Mouse (Mus musculus) forebrain, embryonic 11.5 days (tissue): ENCODE results near the gene Fam53b. TPM values are rescaled to one million over a fixed set of nuclear protein-coding genes. Genes with fewer than 3 reads are reported as not detected.

Experiments used
- ATAC-seq: fragments of 200-750 bp; cut with Nextera tagmentation; replicated peaks from 2 replicates; pipeline ENCODE4 v1.8.0; 2017; ENCODE audit warnings: moderate TSS enrichment; ENCODE audit not compliant: low FRiP score
- DNase-seq: peaks from one replicate; pipeline ENCODE4 v3.0.0-alpha.2; 2017; ENCODE audit warnings: low spot score
- H3K27ac ChIP-seq: fragments of 300-500 bp; sonication (generic); 2 replicates; pipeline ENCODE4 v1.5.1; 2014; ENCODE audit warnings: low read depth, low read length
- H3K27me3 ChIP-seq: fragments of 300-500 bp; sonication (generic); 2 replicates; pipeline ENCODE4 v1.6.1; 2014; ENCODE audit warnings: mild to moderate bottlenecking, low read length, mixed read lengths; ENCODE audit not compliant: control insufficient read depth, insufficient read depth
- H3K36me3 ChIP-seq: fragments of 300-500 bp; sonication (generic); 2 replicates; pipeline ENCODE4 v1.6.1; 2014; ENCODE audit warnings: mild to moderate bottlenecking, low read length, moderate library complexity, mixed read lengths; ENCODE audit not compliant: control insufficient read depth, insufficient read depth
- H3K4me1 ChIP-seq: fragments of 300-500 bp; sonication (generic); replicated peaks from 2 replicates; pipeline ENCODE4 v1.6.1; 2014; ENCODE audit warnings: low read length, mixed read lengths; ENCODE audit not compliant: control insufficient read depth, insufficient read depth
- H3K4me2 ChIP-seq: fragments of 300-500 bp; sonication (generic); 2 replicates; pipeline ENCODE4 v1.6.1; 2014; ENCODE audit warnings: low read depth, mild to moderate bottlenecking, low read length, moderate library complexity, mixed read lengths; ENCODE audit not compliant: severe bottlenecking
- H3K4me3 ChIP-seq: fragments of 300-500 bp; sonication (generic); 2 replicates; pipeline ENCODE4 v1.5.1; 2014; ENCODE audit warnings: low read depth, low read length
- H3K9ac ChIP-seq: fragments of 300-500 bp; sonication (generic); 2 replicates; pipeline ENCODE4 v1.6.1; 2014; ENCODE audit warnings: low read length
- H3K9me3 ChIP-seq: fragments of 300-500 bp; sonication (generic); 2 replicates; pipeline ENCODE4 v1.6.1; 2016; ENCODE audit warnings: low read length, mixed read lengths; ENCODE audit not compliant: control insufficient read depth
- WGBS: fragments of 180-500 bp; shearing (Covaris S2); extraction: QIAGEN DNeasy Blood & Tissue Kit; methylation state at CpG from one replicate; pipeline ENCODE4 v1.1.7; 2014; 5-methylcytosine and 5-hydroxymethylcytosine counted together
- polyA plus RNA-seq: library from polyadenylated mRNA; unstranded; fragments of >200 nt; fragmentation: Nextera tagmentation; extraction: Ambion mirVana; gene quantifications from 2 replicates; pipeline ENCODE4 v1.2.1, GENCODE M21; 2014

Gene Fam53b
- polyA plus RNA-seq, 1 experiment from 2014 or later, result 44.3 TPM

DNA sequence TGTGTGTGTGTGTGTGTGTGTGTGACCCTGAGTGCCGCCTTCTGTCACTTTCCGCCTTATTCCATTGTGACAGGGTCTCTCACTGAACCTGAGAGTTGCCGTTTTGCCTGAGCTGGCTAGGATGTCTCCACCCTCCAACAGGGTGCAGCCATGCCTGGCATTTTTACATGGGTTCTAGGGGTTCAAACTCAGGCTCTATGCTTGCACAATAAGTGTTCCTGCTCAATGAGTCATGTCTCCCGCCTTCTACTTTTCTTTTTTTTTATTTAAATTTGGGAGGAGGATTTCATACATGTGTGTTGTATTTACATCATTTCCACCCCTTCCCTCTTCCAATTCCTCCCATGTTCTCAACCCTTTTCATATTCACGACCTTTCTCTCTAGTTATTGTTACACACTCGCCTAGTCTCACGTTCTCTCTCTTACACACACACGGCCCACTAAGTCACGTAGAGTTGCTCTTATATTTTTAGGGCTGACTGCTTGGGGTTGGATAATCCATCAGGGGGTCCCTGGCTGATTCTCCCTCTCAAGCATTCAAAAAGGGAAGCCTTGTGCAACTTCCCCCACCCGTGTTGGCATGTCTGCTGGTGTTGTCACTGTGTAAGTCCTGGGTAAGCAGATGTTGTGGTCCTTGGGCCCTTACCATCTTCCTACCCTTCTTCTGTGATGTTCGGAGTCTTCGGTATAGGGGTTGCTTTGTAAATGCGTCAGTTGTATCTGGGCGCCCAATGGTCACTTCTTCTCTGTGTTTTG is 122.8 kb downstream of the Fam53b start:
- no peak overlapping the region for H3K27ac ChIP-seq
- peaks cover 3% of the 10 kb centered on the region; the same call in 1 of the 2 replicates for H3K4me1 ChIP-seq
- DNase-seq (no peak), ATAC-seq (no peak)
- no peaks in the 10 kb centered on the region; the same call in 1 of the 2 replicates for H3K9me3 ChIP-seq
- no peak overlapping the region for H3K4me2 ChIP-seq
- H3K36me3 ChIP-seq, result no peaks in the 10 kb centered on the region
- WGBS, result 85% methylated on average over 14 of the region's 14 CpGs
- H3K9ac ChIP-seq, result no peak overlapping the region
- H3K4me3 ChIP-seq, result no peak overlapping the region
- no peaks in the 10 kb centered on the region for H3K27me3 ChIP-seq

GRCm38 (mm10) chr7:132689722-132690121 is 124.0 kb downstream of the Fam53b start:
- Histone ChIP-seq H3K27ac (no peak overlapping the region), H3K27me3 (no peaks in the 10 kb centered on the region), H3K9ac (no peak overlapping the region), H3K4me1 (peaks cover 3% of the 10 kb centered on the region; the same call in 1 of the 2 replicates), H3K36me3 (no peaks in the 10 kb centered on the region), H3K4me2 (no peak overlapping the region), H3K4me3 (no peak overlapping the region), H3K9me3 (no peaks in the 10 kb centered on the region)
- ATAC-seq (no peak), DNase-seq (no peak)
- WGBS, result 83% methylated on average over 5 of the region's 5 CpGs

DNA sequence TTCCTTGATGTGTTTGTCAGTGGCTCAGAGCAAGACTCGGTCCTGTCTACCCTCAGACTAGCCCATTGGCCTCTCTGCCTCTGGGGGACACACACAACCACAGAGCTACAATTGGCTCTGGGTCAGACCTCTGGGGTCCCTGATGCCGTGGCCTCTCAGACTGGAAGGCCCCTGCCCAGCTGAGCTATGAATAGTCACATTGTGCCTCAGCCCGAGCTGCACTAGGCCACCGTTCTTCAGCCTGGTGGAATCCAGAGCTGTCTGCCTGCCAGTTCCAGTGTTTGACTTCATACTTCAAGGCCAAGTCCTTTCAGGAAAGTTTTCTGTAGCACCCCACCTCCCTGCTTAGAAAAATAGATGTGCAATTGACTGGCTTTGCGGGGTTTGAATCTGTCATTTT is 125.0 kb downstream of the Fam53b start:
- no peak for DNase-seq
- 55% methylated on average over 5 of the region's 5 CpGs for WGBS

GRCm38 (mm10) chr7:132687897-132688296 is 125.8 kb downstream of the Fam53b start:
- no peak overlapping the region for H3K9ac ChIP-seq
- no peak overlapping the region for H3K4me2 ChIP-seq
- ATAC-seq (no peak), DNase-seq (no peak)
- H3K9me3 ChIP-seq, result no peaks in the 10 kb centered on the region
- no peaks in the 10 kb centered on the region for H3K27me3 ChIP-seq
- no peak overlapping the region for H3K4me3 ChIP-seq
- no peaks in the 10 kb centered on the region for H3K36me3 ChIP-seq
- H3K4me1 ChIP-seq, result peaks cover 2% of the 10 kb centered on the region; the same call in 1 of the 2 replicates
- H3K27ac ChIP-seq, result no peak overlapping the region
- 47% methylated on average over 2 of the region's 2 CpGs for WGBS

More for the DNA sequence above, 125.0 kb downstream of the Fam53b start:
- Histone ChIP-seq H3K27ac (no peak overlapping the region), H3K4me2 (no peak overlapping the region), H3K36me3 (no peaks in the 10 kb centered on the region), H3K27me3 (no peaks in the 10 kb centered on the region), H3K4me3 (no peak overlapping the region), H3K9ac (no peak overlapping the region), H3K9me3 (no peaks in the 10 kb centered on the region), H3K4me1 (peaks cover 3% of the 10 kb centered on the region; the same call in 1 of the 2 replicates)
- ATAC-seq, result no peak

GRCm38 (mm10) chr7:132686515-132686914 is 127.2 kb downstream of the Fam53b start:
- Histone ChIP-seq H3K4me1 (no peaks in the 10 kb centered on the region), H3K27ac (no peak overlapping the region), H3K4me2 (no peak overlapping the region), H3K36me3 (no peaks in the 10 kb centered on the region), H3K4me3 (no peak overlapping the region), H3K27me3 (no peaks in the 10 kb centered on the region), H3K9ac (no peak overlapping the region), H3K9me3 (no peaks in the 10 kb centered on the region)
- ATAC-seq (no peak), DNase-seq (no peak)
- WGBS, result 95% methylated on average over 3 of the region's 3 CpGs

DNA sequence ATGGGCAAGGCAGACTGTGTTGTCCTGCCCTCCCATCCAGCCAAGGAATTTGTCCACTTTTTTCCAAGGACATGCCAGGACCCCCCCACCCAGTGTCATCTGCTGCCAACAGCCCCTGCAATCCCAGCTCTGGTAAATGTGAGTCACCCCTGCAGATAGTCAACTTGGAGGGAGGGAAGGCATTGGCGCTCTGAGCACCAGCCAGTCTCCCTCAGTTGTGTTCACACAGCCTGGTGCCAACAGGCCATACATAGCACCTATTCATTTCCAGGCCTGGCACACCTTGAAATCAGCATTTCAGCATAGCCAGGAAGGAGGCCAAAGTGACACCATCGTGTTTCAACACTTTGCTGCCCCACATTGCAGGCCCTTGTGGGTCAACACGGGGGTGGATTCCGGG is 129.8 kb downstream of the Fam53b start:
- WGBS, result 90% methylated on average over 4 of the region's 4 CpGs
- no peak for DNase-seq
- no peak overlapping the region for H3K27ac ChIP-seq

DNA sequence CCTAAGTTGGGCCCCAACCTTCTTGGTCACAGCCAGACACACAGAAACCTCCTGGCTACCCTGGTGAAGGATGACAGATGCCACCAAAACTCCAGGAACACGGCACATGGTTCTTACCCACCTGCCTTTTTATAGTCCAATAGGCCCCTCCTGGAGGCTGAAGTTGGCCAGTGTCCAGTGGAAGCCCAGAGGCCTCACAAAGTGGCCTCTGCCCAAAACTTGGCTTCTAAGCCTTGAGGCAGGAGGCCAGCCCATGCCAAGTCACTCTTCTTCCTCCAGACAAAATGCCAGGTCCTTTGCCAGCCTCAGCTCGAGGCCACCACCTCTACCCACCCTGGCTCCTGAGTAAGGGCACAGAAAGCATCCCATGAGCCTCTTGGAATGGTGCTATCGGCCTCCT is 130.8 kb downstream of the Fam53b start:
- Histone ChIP-seq H3K36me3 (no peaks in the 10 kb centered on the region), H3K4me3 (no peak overlapping the region), H3K27me3 (no peaks in the 10 kb centered on the region), H3K4me2 (no peak overlapping the region), H3K9me3 (no peaks in the 10 kb centered on the region), H3K4me1 (no peaks in the 10 kb centered on the region), H3K9ac (no peak overlapping the region), H3K27ac (no peak overlapping the region)
- ATAC-seq (no peak), DNase-seq (no peak)
- WGBS, result 85% methylated on average over 3 of the region's 3 CpGs

More for the DNA sequence above, 129.8 kb downstream of the Fam53b start:
- Histone ChIP-seq H3K36me3 (no peaks in the 10 kb centered on the region), H3K9ac (no peak overlapping the region), H3K4me1 (no peaks in the 10 kb centered on the region), H3K9me3 (no peaks in the 10 kb centered on the region), H3K4me2 (no peak overlapping the region), H3K27me3 (no peaks in the 10 kb centered on the region), H3K4me3 (no peak overlapping the region)
- ATAC-seq, result no peak

DNA sequence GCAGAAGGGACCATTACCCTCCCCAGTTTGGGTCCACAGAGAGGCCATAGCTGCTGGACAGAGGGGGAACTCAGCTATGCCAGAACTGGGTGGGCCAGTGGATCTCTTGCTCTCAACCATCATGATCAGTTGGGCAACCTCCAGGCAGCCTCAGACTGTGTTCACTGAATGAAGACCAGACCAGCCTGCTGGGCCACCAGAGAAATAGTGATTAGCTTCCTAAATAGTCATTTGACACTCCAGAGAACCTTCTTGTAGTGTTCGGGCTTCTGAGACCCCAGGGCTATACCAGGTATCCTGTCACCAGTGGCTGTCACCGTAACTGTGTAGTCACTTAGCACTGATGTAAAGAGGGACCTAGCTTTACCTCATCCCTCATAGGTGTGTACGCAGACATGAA is 131.3 kb downstream of the Fam53b start:
- Histone ChIP-seq H3K9ac (no peak overlapping the region), H3K4me1 (no peaks in the 10 kb centered on the region), H3K4me2 (no peak overlapping the region), H3K27ac (no peak overlapping the region), H3K4me3 (no peak overlapping the region), H3K9me3 (no peaks in the 10 kb centered on the region), H3K27me3 (no peaks in the 10 kb centered on the region), H3K36me3 (no peaks in the 10 kb centered on the region)
- DNase-seq (no peak), ATAC-seq (no peak)
- 90% methylated on average over 3 of the region's 3 CpGs for WGBS

DNA sequence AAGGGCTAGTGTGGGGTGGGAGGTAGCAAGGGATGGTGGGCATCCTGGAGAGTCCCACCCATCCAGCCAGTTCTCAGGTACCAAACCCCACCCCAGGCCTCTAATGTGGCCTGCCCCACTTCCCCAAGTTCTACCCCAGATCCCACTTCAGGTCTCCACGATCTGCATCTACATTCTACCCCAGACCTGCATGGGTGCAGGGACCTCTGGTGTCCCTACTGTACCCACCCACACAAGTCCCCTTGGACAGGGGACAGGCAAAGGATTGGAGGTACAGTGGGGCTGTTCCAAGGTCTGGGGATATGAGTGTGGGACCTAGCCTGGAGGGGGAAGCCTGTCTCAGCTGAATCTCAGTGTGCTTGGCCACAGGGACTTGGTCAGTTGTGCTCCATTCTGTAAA is 131.9 kb downstream of the Fam53b start:
- Histone ChIP-seq H3K4me3 (no peak overlapping the region), H3K4me2 (no peak overlapping the region), H3K4me1 (no peaks in the 10 kb centered on the region), H3K9ac (no peak overlapping the region), H3K27me3 (no peaks in the 10 kb centered on the region), H3K27ac (no peak overlapping the region), H3K9me3 (no peaks in the 10 kb centered on the region), H3K36me3 (no peaks in the 10 kb centered on the region)
- 85% methylated on average over 1 of the region's 1 CpGs for WGBS
- DNase-seq, result no peak
- no peak for ATAC-seq
